Mouse (Mus musculus): ENCODE results near the gene Amy2a5. TPM values are rescaled to one million over a fixed set of nuclear protein-coding genes. Genes with fewer than 3 reads are reported as not detected.

The Amy2a5 gene
- polyA plus RNA-seq (2014; fragmentation: Illumina TruSeq; extraction: RNeasy Lipid Tissue Mini Kit (QIAGEN cat#74804); ENCODE audit: low read depth, low replicate concordance) = not detected

GRCm38 (mm10) chr3:113258737-113259136 is at the start of gene Amy2a5:
Gene Amy2a5 (minus strand): TSS chr3:113258837.

DNA sequence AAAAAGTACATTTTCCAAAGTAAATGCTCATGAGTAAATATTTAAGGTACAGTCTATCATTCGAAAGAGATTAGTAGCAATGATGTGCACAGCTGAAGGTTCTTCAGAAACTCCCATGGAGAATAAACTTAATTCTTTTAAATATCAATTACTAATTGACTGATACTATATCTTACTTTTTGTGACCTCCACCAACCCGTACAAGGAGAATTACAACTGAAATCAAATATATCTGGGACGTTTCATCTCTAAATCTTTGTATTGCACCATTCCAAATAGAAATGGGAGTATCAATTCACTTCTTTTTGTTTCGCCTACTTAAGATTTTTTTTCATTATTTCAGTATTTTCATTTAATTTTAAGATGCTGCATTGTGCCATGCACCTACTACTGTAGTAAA is 32.7 kb upstream of the Amy2a5 start, which contains the start of gene Amy2a4:
Amy2a4 (minus strand) TSS at position 101 of the 400 bp plus-strand sequence.

Other genes starting within 250 kb of the Amy2a5 start
- 0.21 TPM for gene Amy2a4, start 32.6 kb upstream of the Amy2a5 start, polyA plus RNA-seq (2014; fragmentation: Illumina TruSeq; extraction: RNeasy Lipid Tissue Mini Kit (QIAGEN cat#74804); ENCODE audit: low read depth, low replicate concordance)
- 0.21 TPM for gene Amy2a3, start 65.2 kb upstream of the Amy2a5 start, polyA plus RNA-seq (2014; fragmentation: Illumina TruSeq; extraction: RNeasy Lipid Tissue Mini Kit (QIAGEN cat#74804); ENCODE audit: low read depth, low replicate concordance)
- gene Amy2a2, start 97.8 kb upstream of the Amy2a5 start, polyA plus RNA-seq (2014; fragmentation: Illumina TruSeq; extraction: RNeasy Lipid Tissue Mini Kit (QIAGEN cat#74804); ENCODE audit: low read depth, low replicate concordance) = 0.21 TPM

Measured in heart, adult 10 weeks (tissue).